Mouse (Mus musculus): ENCODE results near the gene Mrpl55. TPM values are rescaled to one million over a fixed set of nuclear protein-coding genes. Genes with fewer than 3 reads are reported as not detected.

The Mrpl55 gene
- polyA plus RNA-seq (2011; ENCODE audit: insufficient read length, low read depth, missing spikeins), result 28.3 and 32.5 TPM in 2 replicates

- TF ChIP-seq POLR2A (IDR thresholded peaks at IDR 0.05; ENCODE audit: low read depth, low read length), result peak; percentile 71
- no peak for TF ChIP-seq CTCF (IDR thresholded peaks at IDR 0.05; ENCODE audit: borderline replicate concordance, insufficient read depth, low read length)
- Histone ChIP-seq H3K4me3 (ENCODE audit: insufficient read depth, low read length) (peak within 1 kb of the TSS; percentile 91), H3K27ac (ENCODE audit: insufficient read depth, low read length) (peak within 1 kb of the TSS; percentile 27; the same call in 1 of the 2 replicates), H3K4me1 (ENCODE audit: control insufficient read depth, insufficient read depth, low read length) (no peaks in the 10 kb centered on the region)
Observed at GRCm38 (mm10) chr11:59202081-59202995, at the start of gene Mrpl55. Gene Mrpl55 (plus strand): TSS chr11:59202486.

- Histone ChIP-seq H3K4me3 (ENCODE audit: insufficient read depth, low read length) (no peak overlapping the region), H3K4me1 (ENCODE audit: control insufficient read depth, insufficient read depth, low read length) (no peaks in the 10 kb centered on the region), H3K27ac (ENCODE audit: insufficient read depth, low read length) (no peak overlapping the region)
- no peak for TF ChIP-seq CTCF (IDR thresholded peaks at IDR 0.05; ENCODE audit: borderline replicate concordance, insufficient read depth, low read length)
- TF ChIP-seq POLR2A (IDR thresholded peaks at IDR 0.05; ENCODE audit: low read depth, low read length), result no peak
Observed at GRCm38 (mm10) chr11:59154220-59154619, 48.1 kb upstream of the Mrpl55 start.

GRCm38 (mm10) chr11:59155900-59156299 is 46.4 kb upstream of the Mrpl55 start:
- Histone ChIP-seq H3K4me1 (ENCODE audit: control insufficient read depth, insufficient read depth, low read length) (no peaks in the 10 kb centered on the region), H3K4me3 (ENCODE audit: insufficient read depth, low read length) (no peak overlapping the region), H3K27ac (ENCODE audit: insufficient read depth, low read length) (no peak overlapping the region)
- TF ChIP-seq CTCF (IDR thresholded peaks at IDR 0.05; ENCODE audit: borderline replicate concordance, insufficient read depth, low read length) (no peak), POLR2A (IDR thresholded peaks at IDR 0.05; ENCODE audit: low read depth, low read length) (no peak)

GRCm38 (mm10) chr11:59159099-59159498 is 43.2 kb upstream of the Mrpl55 start:
- Histone ChIP-seq H3K4me1 (ENCODE audit: control insufficient read depth, insufficient read depth, low read length) (no peaks in the 10 kb centered on the region), H3K27ac (ENCODE audit: insufficient read depth, low read length) (no peak overlapping the region), H3K4me3 (ENCODE audit: insufficient read depth, low read length) (no peak overlapping the region)
- no peak for TF ChIP-seq CTCF (IDR thresholded peaks at IDR 0.05; ENCODE audit: borderline replicate concordance, insufficient read depth, low read length)
- TF ChIP-seq POLR2A (IDR thresholded peaks at IDR 0.05; ENCODE audit: low read depth, low read length), result no peak

GRCm38 (mm10) chr11:59159558-59159957 is 42.7 kb upstream of the Mrpl55 start:
- no peaks in the 10 kb centered on the region for H3K4me1 ChIP-seq (ENCODE audit: control insufficient read depth, insufficient read depth, low read length)
- TF ChIP-seq CTCF (IDR thresholded peaks at IDR 0.05; ENCODE audit: borderline replicate concordance, insufficient read depth, low read length) (no peak), POLR2A (IDR thresholded peaks at IDR 0.05; ENCODE audit: low read depth, low read length) (no peak)
- no peak overlapping the region for H3K27ac ChIP-seq (ENCODE audit: insufficient read depth, low read length)
- H3K4me3 ChIP-seq (ENCODE audit: insufficient read depth, low read length), result no peak overlapping the region

GRCm38 (mm10) chr11:59161398-59161797 is 40.9 kb upstream of the Mrpl55 start:
- no peak overlapping the region for H3K27ac ChIP-seq (ENCODE audit: insufficient read depth, low read length)
- no peaks in the 10 kb centered on the region for H3K4me1 ChIP-seq (ENCODE audit: control insufficient read depth, insufficient read depth, low read length)
- no peak for TF ChIP-seq POLR2A (IDR thresholded peaks at IDR 0.05; ENCODE audit: low read depth, low read length)
- TF ChIP-seq CTCF (IDR thresholded peaks at IDR 0.05; ENCODE audit: borderline replicate concordance, insufficient read depth, low read length), result no peak
- no peak overlapping the region for H3K4me3 ChIP-seq (ENCODE audit: insufficient read depth, low read length)

GRCm38 (mm10) chr11:59162443-59163254 is 39.6 kb upstream of the Mrpl55 start:
- Histone ChIP-seq H3K27ac (ENCODE audit: insufficient read depth, low read length) (no peak overlapping the region), H3K4me1 (ENCODE audit: control insufficient read depth, insufficient read depth, low read length) (no peaks in the 10 kb centered on the region), H3K4me3 (ENCODE audit: insufficient read depth, low read length) (peak overlapping the region; percentile 41)
- TF ChIP-seq CTCF (IDR thresholded peaks at IDR 0.05; ENCODE audit: borderline replicate concordance, insufficient read depth, low read length) (no peak), POLR2A (IDR thresholded peaks at IDR 0.05; ENCODE audit: low read depth, low read length) (peak; percentile 44; the same call in 1 of the 2 replicates)

GRCm38 (mm10) chr11:59163255-59164236 is 38.7 kb upstream of the Mrpl55 start, which contains the start of gene Iba57:
Gene Iba57 (minus strand): TSS chr11:59163739.
- TF ChIP-seq CTCF (IDR thresholded peaks at IDR 0.05; ENCODE audit: borderline replicate concordance, insufficient read depth, low read length) (no peak), POLR2A (IDR thresholded peaks at IDR 0.05; ENCODE audit: low read depth, low read length) (no peak; the same call in none of the 2 replicates)
- Histone ChIP-seq H3K4me1 (ENCODE audit: control insufficient read depth, insufficient read depth, low read length) (no peaks in the 10 kb centered on the region), H3K27ac (ENCODE audit: insufficient read depth, low read length) (peak within 1 kb of the TSS; percentile 90), H3K4me3 (ENCODE audit: insufficient read depth, low read length) (peak within 1 kb of the TSS; percentile 69)
